Mouse (Mus musculus) right cerebral cortex, postnatal 4 days (tissue): ENCODE results near the gene Ak5.

Experiments
- DNase-seq: peaks from one replicate; pipeline ENCODE4 v3.0.0-alpha.2; 2022

Ak5 gene

GRCm38 (mm10) chr3:152509268-152509667 lies 158.9 kb downstream of the Ak5 start:
- DNase-seq = no peak

GRCm38 (mm10) chr3:152508419-152508993 lies 159.7 kb downstream of the Ak5 start:
- no peak for DNase-seq

GRCm38 (mm10) chr3:152507900-152508299 lies 160.3 kb downstream of the Ak5 start:
- DNase-seq = no peak

- DNase-seq = no peak
Measured at GRCm38 (mm10) chr3:152498968-152499696, 169.0 kb downstream of the Ak5 start.

- no peak for DNase-seq
Measured at GRCm38 (mm10) chr3:152497842-152498241, 170.3 kb downstream of the Ak5 start.

DNA sequence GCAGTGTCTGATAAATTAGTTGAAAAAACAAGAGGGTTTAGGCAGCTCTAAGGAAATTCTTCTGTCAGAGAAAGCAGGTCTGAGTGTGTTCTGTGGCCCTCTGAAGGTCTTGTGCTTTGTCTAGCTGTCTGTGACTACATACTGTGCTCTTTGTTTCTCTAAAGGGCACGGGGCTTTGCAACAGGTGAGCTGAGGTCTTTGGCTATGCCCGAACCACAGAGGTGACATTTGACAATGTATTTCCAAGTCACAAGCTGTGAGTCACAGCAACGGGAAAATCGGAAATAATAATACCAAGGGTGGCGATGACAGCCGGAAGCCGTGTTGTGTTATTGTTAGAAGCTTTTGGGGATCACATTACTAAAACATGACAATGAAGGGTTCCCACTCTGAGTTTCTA lies 171.1 kb downstream of the Ak5 start:
- no peak for DNase-seq

DNA sequence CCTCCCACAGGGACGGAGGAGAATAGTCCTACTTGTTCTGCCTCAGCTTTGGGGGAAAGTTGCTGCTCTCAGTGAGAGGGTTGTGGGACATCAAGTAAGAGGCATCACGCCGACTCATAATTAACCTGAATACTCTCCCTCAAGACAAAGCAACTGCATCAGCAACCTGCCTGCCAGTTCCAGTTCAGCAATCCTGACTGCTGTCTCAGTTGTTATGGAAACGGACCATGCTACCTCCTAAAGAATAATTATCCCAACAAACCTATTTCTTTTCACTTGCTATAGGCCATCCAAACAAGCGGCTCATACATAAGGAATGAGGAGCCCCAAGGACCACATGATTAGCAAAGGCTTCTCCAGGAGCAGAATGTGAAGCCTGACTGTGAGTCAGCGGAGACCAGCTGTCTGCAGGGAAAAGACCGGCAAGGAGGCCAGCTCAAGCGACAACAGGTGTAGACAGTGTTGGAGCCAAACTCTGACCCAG lies 172.7 kb downstream of the Ak5 start:
- DNase-seq = no peak

GRCm38 (mm10) chr3:152494667-152495360 lies 173.3 kb downstream of the Ak5 start:
- no peak for DNase-seq

DNA sequence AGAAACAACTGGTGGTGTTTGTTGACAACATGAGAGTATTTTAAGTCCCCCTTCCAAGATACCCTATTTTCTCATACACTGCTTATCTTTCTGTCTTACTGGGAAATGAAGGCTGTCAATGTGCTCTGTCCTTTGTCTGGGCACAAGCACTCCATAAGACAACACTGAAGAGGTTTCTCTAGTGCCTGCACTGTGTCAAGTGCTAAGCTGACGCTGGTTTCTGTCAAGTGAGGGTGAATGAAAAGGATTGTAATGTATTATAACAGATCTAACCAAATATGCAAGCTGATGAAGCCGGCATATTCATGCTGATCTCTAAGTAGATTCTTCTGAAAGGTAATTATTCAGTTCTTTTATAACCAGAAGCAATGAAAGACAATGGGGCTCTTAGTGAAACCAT lies 174.3 kb downstream of the Ak5 start:
- no peak for DNase-seq

GRCm38 (mm10) chr3:152492241-152492640 lies 175.9 kb downstream of the Ak5 start:
- DNase-seq = no peak

GRCm38 (mm10) chr3:152490423-152490822 lies 177.7 kb downstream of the Ak5 start:
- no peak for DNase-seq

DNA sequence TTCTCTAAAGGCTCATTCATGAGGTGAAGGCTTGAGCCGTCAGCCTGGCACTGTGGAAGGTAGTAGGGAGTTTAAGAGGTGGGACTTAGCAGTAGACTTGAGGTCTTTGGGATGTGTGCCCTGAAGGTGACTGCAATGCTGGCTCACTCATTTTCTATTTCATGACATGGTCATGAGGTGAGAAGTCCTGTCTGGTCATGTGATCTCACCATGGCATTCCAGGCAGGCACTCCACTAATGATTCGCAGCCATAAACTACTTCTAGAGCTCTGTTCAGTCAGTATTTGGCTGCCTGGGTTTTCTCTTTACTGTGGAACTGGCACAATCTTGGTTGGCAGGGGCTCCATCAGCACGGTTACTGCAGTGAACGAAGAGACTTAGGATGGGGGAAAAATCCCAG lies 179.2 kb downstream of the Ak5 start:
- no peak for DNase-seq

GRCm38 (mm10) chr3:152484206-152484605 lies 184.0 kb downstream of the Ak5 start:
- DNase-seq = no peak

- DNase-seq = no peak
Measured at GRCm38 (mm10) chr3:152483800-152484199, 184.4 kb downstream of the Ak5 start.

GRCm38 (mm10) chr3:152482182-152482581 lies 186.0 kb downstream of the Ak5 start:
- no peak for DNase-seq

DNA sequence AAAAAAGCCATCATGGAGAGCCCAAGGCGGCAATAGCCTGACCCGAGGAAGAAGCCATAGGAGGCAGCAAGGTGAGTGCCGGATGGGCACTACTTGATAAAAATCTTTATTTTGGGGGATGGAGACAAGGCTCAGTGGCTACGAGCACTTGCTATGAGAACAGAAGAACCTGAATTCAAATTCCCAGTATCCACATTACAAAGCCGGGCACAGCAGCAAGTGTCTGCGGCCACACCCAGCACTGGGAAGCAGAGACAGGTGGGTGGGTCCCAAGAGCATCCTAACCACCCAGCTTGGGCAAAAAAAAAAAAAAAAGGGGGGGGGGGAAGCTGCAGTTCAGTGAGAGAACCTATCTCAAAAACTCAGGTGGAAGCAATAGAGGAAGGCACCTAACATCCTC lies 187.8 kb downstream of the Ak5 start:
- DNase-seq = no peak

DNA sequence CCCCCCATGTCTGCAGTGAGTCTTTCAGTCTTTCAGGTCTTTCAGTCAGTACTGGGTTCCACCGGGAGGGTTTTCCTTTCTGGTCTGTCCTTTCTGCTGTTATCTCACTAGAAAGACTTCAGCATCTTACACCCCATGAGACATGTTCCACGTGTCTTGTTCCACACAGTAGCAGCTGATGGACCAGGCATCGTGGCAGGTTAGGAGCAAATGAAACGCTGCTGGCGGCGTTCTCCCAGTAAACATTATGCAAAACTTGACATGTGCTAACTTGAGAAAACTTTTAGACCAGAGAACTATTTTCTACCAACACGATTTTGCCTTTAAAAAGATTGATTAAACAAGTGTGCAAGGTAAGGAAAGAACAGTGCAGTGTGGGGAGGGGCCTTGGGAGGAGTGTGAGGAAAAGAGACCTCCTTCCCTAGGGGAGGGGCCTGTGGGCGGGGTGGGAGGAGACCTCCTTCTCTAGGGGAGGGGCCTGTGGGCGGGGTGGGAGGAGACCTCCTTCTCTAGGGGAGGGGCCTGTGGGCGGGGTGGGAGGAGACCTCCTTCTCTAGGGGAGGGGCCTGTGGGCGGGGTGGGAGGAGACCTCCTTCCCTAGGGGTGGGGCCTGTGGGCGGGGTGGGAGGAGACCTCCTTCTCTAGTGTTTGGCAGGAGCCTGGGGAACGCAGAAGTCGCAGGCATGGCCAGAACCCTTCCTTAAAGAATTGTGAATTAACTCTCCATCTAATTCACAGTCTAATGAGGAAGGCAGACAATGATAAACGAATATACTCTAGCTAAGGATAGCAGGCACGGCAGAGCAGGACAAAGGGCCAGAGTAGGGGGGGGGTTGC lies 189.3 kb downstream of the Ak5 start:
- no peak for DNase-seq

- peak; percentile 37 for DNase-seq
Measured at GRCm38 (mm10) chr3:152477796-152478527, 190.2 kb downstream of the Ak5 start.

DNA sequence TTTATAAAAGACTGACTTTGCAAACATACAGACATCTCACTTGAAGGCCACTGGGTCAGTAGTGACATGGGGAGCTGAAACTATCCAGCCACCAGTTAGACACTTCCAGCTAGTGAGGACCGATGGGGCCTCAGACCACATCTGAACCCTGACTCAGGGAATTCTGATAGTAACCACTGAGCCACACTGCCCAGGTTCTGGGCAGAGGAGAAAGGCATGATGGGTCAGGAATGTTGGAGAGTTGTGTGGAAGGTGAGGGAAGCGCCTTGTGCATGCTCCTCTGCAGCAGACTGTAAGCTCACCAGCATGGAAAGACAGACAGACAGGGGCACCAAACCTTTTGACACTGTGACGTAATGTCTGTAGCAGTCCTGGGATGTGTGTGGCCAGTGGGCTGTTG lies 192.3 kb downstream of the Ak5 start:
- no peak for DNase-seq

DNA sequence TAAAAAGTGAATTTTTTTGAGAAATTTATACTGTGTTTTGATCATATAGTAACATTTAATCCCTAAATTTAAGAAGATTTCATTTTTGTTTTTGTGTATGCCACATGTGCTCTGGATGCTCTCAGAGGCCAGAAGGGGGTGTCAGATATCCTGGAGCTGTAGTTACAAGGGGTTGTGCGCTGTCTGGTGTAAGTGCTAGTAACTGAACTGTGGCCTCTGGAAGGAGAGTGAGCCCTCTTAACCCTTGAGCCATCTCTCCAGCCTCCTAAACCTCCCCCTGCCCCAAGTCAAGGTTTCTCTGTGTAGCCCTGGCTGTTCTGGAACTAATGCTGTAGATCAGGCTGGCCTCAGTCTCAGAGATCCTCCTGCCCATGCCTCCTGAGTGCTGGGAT lies 192.9 kb downstream of the Ak5 start:
- no peak for DNase-seq

GRCm38 (mm10) chr3:152474582-152475277 lies 193.4 kb downstream of the Ak5 start:
- peak; percentile 65 for DNase-seq

DNA sequence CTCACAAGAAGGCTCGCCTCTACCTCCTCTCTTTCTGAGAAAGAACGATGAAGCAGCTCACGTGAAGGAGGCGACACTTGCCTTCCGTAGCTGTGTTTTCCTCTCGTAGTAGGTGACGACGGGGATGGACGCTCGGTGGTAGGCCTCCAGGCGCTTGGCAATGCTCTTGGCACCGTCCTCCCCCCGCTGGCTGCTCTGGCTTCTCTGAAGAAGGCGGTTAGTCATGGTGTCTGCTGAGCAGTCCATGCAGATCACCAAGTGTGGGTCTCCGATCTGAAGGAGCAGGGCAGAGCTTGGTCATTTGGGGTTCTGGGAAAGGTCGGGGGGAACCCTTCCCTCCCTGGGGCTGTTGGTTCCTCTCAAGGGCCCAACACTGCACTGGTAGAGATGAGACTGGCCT lies 195.5 kb downstream of the Ak5 start:
- no peak for DNase-seq
